ENCODE assay signal across 18 mouse cellular contexts in the genomic region with DNA sequence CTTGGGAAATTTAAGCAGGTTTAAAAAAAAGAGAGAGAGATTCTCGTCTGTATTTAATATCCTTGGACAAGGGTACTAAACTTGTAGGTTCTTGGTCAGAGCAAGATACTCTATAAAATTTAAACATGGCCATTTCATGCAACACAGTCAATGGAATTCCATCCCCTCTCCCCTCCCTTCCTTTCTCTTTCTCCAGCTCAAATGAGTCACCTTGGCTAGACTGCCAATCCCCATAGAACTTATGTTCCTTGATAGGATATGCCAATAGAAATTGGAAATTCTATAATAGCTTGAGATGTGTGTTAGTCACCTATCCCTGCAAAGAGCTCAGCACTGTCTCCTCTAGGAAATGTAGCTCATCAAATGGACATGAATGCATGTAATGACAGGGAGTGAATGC.
"Had no signal": no experiment of that assay in that cellular context is flagged by ENCODE, and none has a peak within 500 bp of the region (broad histone marks: within the 10 kb centered on the region; RNA-seq: fewer than 3 reads in every experiment).

No protein-coding gene starts in this region.

- ATAC-seq: liver, postnatal 0 days; midbrain, embryonic 15.5 days had no signal

- H3K9me3 ChIP-seq: limb, embryonic 12.5 days; liver, embryonic 13.5 days; lung, embryonic 15.5 days; midbrain, embryonic 15.5 days; neural tube, embryonic 12.5 days had no signal

- DNase-seq: kidney, adult 9 months; kidney, postnatal 36 days; liver; liver, embryonic 13.5 days; liver, postnatal 0 days; lung, postnatal 14 days; retina, postnatal 1 day; right cerebral cortex, postnatal 4 days; spleen, adult 18-20 months; thymus, adult 18-20 months; thymus, postnatal 25 days had no signal

- H3K9ac ChIP-seq: limb, embryonic 12.5 days; liver, embryonic 13.5 days; liver, postnatal 0 days; lung, embryonic 15.5 days; midbrain, embryonic 15.5 days; neural tube, embryonic 12.5 days had no signal

- H3K27ac ChIP-seq: kidney, postnatal 0 days; limb, embryonic 12.5 days; liver, embryonic 13.5 days; lung, embryonic 15.5 days; macrophage; midbrain, embryonic 15.5 days; neural tube, embryonic 12.5 days had no signal

- H3K36me3 ChIP-seq: limb, embryonic 12.5 days; liver, embryonic 13.5 days; lung, embryonic 15.5 days; neural tube, embryonic 12.5 days had no signal

- H3K4me3 ChIP-seq: limb, embryonic 12.5 days; liver, embryonic 13.5 days; lung, embryonic 15.5 days; megakaryocyte, embryonic 14.5 days; midbrain, embryonic 15.5 days; neural tube, embryonic 12.5 days had no signal

- H3K27me3 ChIP-seq: limb, embryonic 12.5 days; liver, embryonic 13.5 days; lung, embryonic 15.5 days; megakaryocyte, embryonic 14.5 days; midbrain, embryonic 15.5 days; neural tube, embryonic 12.5 days had no signal

- H3K4me2 ChIP-seq: limb, embryonic 12.5 days; liver, embryonic 13.5 days; lung, embryonic 15.5 days; midbrain, embryonic 15.5 days; neural tube, embryonic 12.5 days had no signal

- H3K4me1 ChIP-seq: limb, embryonic 12.5 days; liver, embryonic 13.5 days; lung, embryonic 15.5 days; megakaryocyte, embryonic 14.5 days; neural tube, embryonic 12.5 days had no signal
